Mouse (Mus musculus) heart, embryonic 12.5 days (tissue): ENCODE data around the gene Gm43191. TPM values are rescaled to one million over a fixed set of nuclear protein-coding genes. Genes with fewer than 3 reads are reported as not detected.
"Not testable (repeated sequence)": the region's sequence is repeated elsewhere in the genome, so short reads cannot be mapped to it uniquely, and the experiment has no call there.

Source experiments
- ATAC-seq: fragments of 200-750 bp; cut with Nextera tagmentation; 2 replicates; pipeline ENCODE4 v1.8.0; 2017; ENCODE audit warnings: moderate TSS enrichment, moderate library complexity; ENCODE audit not compliant: insufficient number of reproducible peaks, low FRiP score
- H3K27ac ChIP-seq: fragments of 300-500 bp; sonication (generic); 2 replicates; pipeline ENCODE4 v1.5.1; 2016; ENCODE audit warnings: mild to moderate bottlenecking, moderate library complexity; ENCODE audit not compliant: poor library complexity, severe bottlenecking
- H3K27me3 ChIP-seq: fragments of 300-500 bp; sonication (generic); replicated peaks from 2 replicates; pipeline ENCODE4 v1.6.1; 2016; ENCODE audit warnings: mild to moderate bottlenecking, moderate library complexity
- H3K36me3 ChIP-seq: fragments of 300-500 bp; sonication (generic); 2 replicates; pipeline ENCODE4 v1.6.1; 2016; ENCODE audit warnings: mild to moderate bottlenecking, moderate library complexity
- H3K4me1 ChIP-seq: fragments of 300-500 bp; sonication (generic); replicated peaks from 2 replicates; pipeline ENCODE4 v1.6.1; 2016; ENCODE audit warnings: mild to moderate bottlenecking
- H3K4me2 ChIP-seq: fragments of 300-500 bp; sonication (generic); 2 replicates; pipeline ENCODE4 v1.6.1; 2016; ENCODE audit warnings: mild to moderate bottlenecking, moderate library complexity
- H3K4me3 ChIP-seq: fragments of 300-500 bp; sonication (generic); 2 replicates; pipeline ENCODE4 v1.5.1; 2016; ENCODE audit warnings: mild to moderate bottlenecking
- H3K9ac ChIP-seq: fragments of 300-500 bp; sonication (generic); 2 replicates; pipeline ENCODE4 v1.6.1; 2016; ENCODE audit warnings: mild to moderate bottlenecking, moderate library complexity
- H3K9me3 ChIP-seq: fragments of 300-500 bp; sonication (generic); replicated peaks from 2 replicates; pipeline ENCODE4 v1.6.1; 2016; ENCODE audit warnings: mild to moderate bottlenecking, moderate library complexity
- WGBS: fragments of 180-500 bp; shearing (Covaris S2); methylation state at CpG from one replicate; pipeline ENCODE4 v1.1.7; 2016; 5-methylcytosine and 5-hydroxymethylcytosine counted together
- polyA plus RNA-seq: library from polyadenylated mRNA; unstranded; fragments of >200 nt; fragmentation: Nextera tagmentation; extraction: Ambion mirVana; gene quantifications from 2 replicates; pipeline ENCODE4 v1.2.1, GENCODE M21; 2016

The Gm43191 gene
- polyA plus RNA-seq, 1 experiment from 2014 or later, result not detected

DNA sequence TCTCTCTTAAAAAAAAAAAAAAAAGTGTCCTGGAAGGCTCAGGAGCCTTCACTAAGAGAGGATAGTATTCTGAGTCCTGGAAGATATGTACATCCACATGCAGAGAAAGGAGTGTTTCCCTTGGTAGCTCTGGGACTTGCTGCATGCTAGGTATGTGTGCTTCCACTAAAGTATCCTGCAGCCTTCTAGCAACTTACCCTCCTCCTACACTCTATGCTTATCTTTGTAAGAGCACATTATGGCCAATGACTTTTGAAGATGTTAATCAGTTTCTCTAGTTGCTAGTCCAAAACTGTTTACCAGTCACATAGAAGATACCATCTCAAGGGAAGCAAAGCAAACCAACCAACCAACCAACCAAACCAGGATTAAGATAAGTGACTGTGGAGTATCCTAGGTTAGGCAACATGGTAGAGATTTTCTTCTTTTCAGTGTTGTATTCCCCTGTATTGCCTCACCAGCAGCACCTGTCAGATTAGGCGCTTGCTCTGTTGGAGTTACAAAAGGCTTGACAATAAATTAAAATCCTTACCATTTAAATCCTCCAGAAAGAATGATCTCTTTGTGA lies 24.7 kb upstream of the Gm43191 start:
- peaks cover 12% of the 10 kb centered on the region for H3K4me1 ChIP-seq
- H3K4me3 ChIP-seq, result no peak overlapping the region
- no peak overlapping the region for H3K9ac ChIP-seq
- H3K27ac ChIP-seq, result no peak overlapping the region
- no peak for ATAC-seq
- no peaks in the 10 kb centered on the region for H3K27me3 ChIP-seq
- H3K36me3 ChIP-seq, result peaks cover 13% of the 10 kb centered on the region
- no peak overlapping the region for H3K4me2 ChIP-seq
- no peaks in the 10 kb centered on the region for H3K9me3 ChIP-seq
- WGBS, result 88% methylated on average over 1 of the region's 1 CpGs

GRCm38 (mm10) chr3:116703835-116704234 lies 22.8 kb upstream of the Gm43191 start:
- no peak for ATAC-seq
- WGBS, result 89% methylated on average over 5 of the region's 5 CpGs

GRCm38 (mm10) chr3:116702647-116703272 lies 21.7 kb upstream of the Gm43191 start:
- Histone ChIP-seq H3K4me3 (no peak overlapping the region), H3K27ac (no peak overlapping the region), H3K9ac (no peak overlapping the region), H3K27me3 (no peaks in the 10 kb centered on the region), H3K4me1 (peaks cover 10% of the 10 kb centered on the region), H3K9me3 (no peaks in the 10 kb centered on the region), H3K36me3 (peaks cover 13% of the 10 kb centered on the region), H3K4me2 (no peak overlapping the region)
- ATAC-seq, result no peak
- WGBS, result 69% methylated on average over 1 of the region's 1 CpGs

More at GRCm38 (mm10) chr3:116703835-116704234, 22.8 kb upstream of the Gm43191 start:
- H3K9ac ChIP-seq, result no peak overlapping the region
- no peak overlapping the region for H3K4me3 ChIP-seq
- peaks cover 13% of the 10 kb centered on the region for H3K36me3 ChIP-seq
- H3K27me3 ChIP-seq, result no peaks in the 10 kb centered on the region
- H3K27ac ChIP-seq, result no peak overlapping the region
- no peaks in the 10 kb centered on the region for H3K9me3 ChIP-seq
- H3K4me2 ChIP-seq, result no peak overlapping the region
- peaks cover 10% of the 10 kb centered on the region for H3K4me1 ChIP-seq

GRCm38 (mm10) chr3:116701601-116702000 lies 20.5 kb upstream of the Gm43191 start:
- WGBS, result 90% methylated on average over 4 of the region's 4 CpGs
- H3K4me3 ChIP-seq, result no peak overlapping the region
- no peak overlapping the region for H3K4me2 ChIP-seq
- no peak for ATAC-seq
- no peak overlapping the region for H3K27ac ChIP-seq
- no peak overlapping the region for H3K9ac ChIP-seq
- peaks cover 10% of the 10 kb centered on the region for H3K4me1 ChIP-seq
- H3K9me3 ChIP-seq, result no peaks in the 10 kb centered on the region
- H3K27me3 ChIP-seq, result no peaks in the 10 kb centered on the region
- H3K36me3 ChIP-seq, result peaks cover 8% of the 10 kb centered on the region

DNA sequence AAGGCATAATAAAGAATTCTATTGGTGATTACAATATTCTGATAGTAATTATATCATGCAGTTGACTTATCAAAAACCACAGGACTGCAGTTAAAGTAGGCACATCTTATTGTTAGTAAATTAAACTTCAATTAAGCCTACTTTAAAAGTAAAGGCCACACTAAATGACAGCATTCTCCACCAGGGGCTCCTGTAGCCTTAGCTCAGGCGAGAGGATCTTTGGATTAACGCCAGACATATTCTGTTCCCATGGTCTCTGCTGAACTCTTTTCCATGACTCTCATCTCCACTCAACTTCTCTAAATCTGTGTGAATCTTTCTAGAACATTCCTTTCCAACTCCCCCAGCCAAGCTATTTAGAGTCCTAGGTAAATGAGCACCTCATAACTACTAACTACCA lies 17.7 kb upstream of the Gm43191 start:
- peaks cover 9% of the 10 kb centered on the region; the same call in 1 of the 2 replicates for H3K36me3 ChIP-seq
- no peak overlapping the region for H3K4me2 ChIP-seq
- no peak for ATAC-seq
- H3K9ac ChIP-seq, result no peak overlapping the region
- 58% methylated on average over 2 of the region's 2 CpGs for WGBS
- H3K4me1 ChIP-seq, result 0 out of 2 replicates have a peak, but pooled peaks cover 6% of the 10 kb centered on the region
- H3K4me3 ChIP-seq, result no peak overlapping the region
- no peaks in the 10 kb centered on the region for H3K27me3 ChIP-seq
- H3K27ac ChIP-seq, result no peak overlapping the region
- no peaks in the 10 kb centered on the region for H3K9me3 ChIP-seq

DNA sequence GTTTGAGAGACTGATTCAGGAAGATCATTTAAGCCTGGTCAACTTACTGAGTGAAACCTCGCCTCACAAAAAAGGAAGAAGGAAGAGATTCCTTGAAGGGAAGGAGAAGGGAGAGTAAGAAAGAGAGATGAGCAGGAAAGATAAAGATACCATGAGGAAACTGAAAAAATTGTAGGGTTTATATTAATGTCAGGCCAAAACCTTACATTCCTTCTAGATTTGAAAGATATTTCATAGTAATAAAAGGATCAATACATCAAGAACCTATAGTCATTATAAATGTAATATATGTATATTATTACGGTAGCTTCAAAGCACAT lies 14.6 kb upstream of the Gm43191 start:
- ATAC-seq, result no peak
- H3K4me2 ChIP-seq, result no peak overlapping the region
- 76% methylated on average over 2 of the region's 2 CpGs for WGBS
- H3K4me3 ChIP-seq, result no peak overlapping the region
- H3K27me3 ChIP-seq, result no peaks in the 10 kb centered on the region
- H3K4me1 ChIP-seq, result 0 out of 2 replicates have a peak, but pooled peaks cover 6% of the 10 kb centered on the region
- no peak overlapping the region for H3K27ac ChIP-seq
- H3K9ac ChIP-seq, result no peak overlapping the region
- no peaks in the 10 kb centered on the region for H3K9me3 ChIP-seq
- H3K36me3 ChIP-seq, result peaks cover 16% of the 10 kb centered on the region; the same call in 1 of the 2 replicates

DNA sequence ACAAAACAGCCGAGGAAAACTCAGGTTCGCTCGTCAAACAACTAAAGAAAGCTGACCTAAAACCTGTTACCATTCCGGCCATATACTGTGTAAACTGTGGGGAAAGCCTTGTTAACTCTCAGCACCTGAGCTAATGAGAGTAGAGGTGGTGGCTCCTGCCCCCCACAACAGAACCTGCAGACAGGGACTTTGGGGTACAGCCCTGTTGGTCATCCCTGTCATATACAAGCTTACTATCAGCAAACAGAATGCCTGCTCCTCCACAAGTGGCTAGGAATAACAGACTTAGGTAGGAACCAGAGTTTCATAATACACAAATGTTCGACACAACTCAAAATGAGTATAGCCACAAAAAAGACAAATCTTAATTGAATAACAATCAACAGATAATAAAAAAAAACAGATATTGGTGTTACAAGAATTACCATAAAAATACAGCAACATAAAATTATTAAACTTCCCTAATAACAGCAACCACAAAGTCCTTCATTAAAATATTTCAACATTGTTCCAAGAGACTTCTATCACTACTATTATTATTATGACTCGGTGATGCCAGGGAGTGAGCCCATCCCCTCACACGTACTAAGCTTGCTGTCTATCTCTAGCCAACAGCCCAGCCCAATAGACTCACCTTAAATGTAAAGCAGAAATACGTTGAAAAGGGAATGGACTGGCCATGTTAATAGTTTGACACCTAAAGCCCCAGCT lies 14.1 kb upstream of the Gm43191 start:
- H3K27me3 ChIP-seq, result no peaks in the 10 kb centered on the region
- H3K36me3 ChIP-seq, result peaks cover 16% of the 10 kb centered on the region; the same call in 1 of the 2 replicates
- H3K4me3 ChIP-seq, result no peak overlapping the region
- H3K4me2 ChIP-seq, result no peak overlapping the region
- H3K9ac ChIP-seq, result no peak overlapping the region
- 0 out of 2 replicates have a peak, but pooled peaks cover 6% of the 10 kb centered on the region for H3K4me1 ChIP-seq
- WGBS, result 79% methylated on average over 8 of the region's 8 CpGs
- ATAC-seq, result no peak
- H3K27ac ChIP-seq, result no peak overlapping the region; the same call in 1 of the 2 replicates
- H3K9me3 ChIP-seq, result no peaks in the 10 kb centered on the region

- Histone ChIP-seq H3K36me3 (peaks cover 16% of the 10 kb centered on the region; the same call in 1 of the 2 replicates), H3K9me3 (no peaks in the 10 kb centered on the region), H3K4me2 (no peak overlapping the region), H3K4me1 (0 out of 2 replicates have a peak, but pooled peaks cover 3% of the 10 kb centered on the region), H3K4me3 (no peak overlapping the region), H3K9ac (no peak overlapping the region), H3K27me3 (no peaks in the 10 kb centered on the region), H3K27ac (no peak overlapping the region)
- 61% methylated on average over 3 of the region's 3 CpGs for WGBS
- peak; percentile 84 for ATAC-seq
These were observed 13.3 kb upstream of the Gm43191 start for GRCm38 (mm10) chr3:116694312-116694711.

- not testable (repeated sequence) for H3K4me3 ChIP-seq, H3K27ac ChIP-seq, H3K4me2 ChIP-seq, H3K9me3 ChIP-seq, ATAC-seq, H3K9ac ChIP-seq, H3K27me3 ChIP-seq
- Histone ChIP-seq H3K36me3 (peaks cover 15% of the 10 kb centered on the region; the same call in 1 of the 2 replicates), H3K4me1 (peaks cover 20% of the 10 kb centered on the region)
- 88% methylated on average over 9 of the region's 9 CpGs for WGBS
These were observed 16.8 kb downstream of the Gm43191 start for GRCm38 (mm10) chr3:116664281-116664680.

- Histone ChIP-seq H3K27me3 (no peaks in the 10 kb centered on the region), H3K4me2 (peak within 1 kb of the TSS; percentile 75), H3K4me1 (peaks cover 35% of the 10 kb centered on the region), H3K9me3 (no peaks in the 10 kb centered on the region), H3K36me3 (peaks cover 5% of the 10 kb centered on the region; the same call in 1 of the 2 replicates), H3K27ac (peak within 1 kb of the TSS; percentile 93), H3K4me3 (peak within 1 kb of the TSS; percentile 91), H3K9ac (peak within 1 kb of the TSS; percentile 96)
- WGBS, result under 1% methylated on average over 39 of the region's 39 CpGs
- ATAC-seq, result peak; percentile 100
These were observed 18.6 kb downstream of the Gm43191 start, which contains the start of gene Mfsd14a for GRCm38 (mm10) chr3:116662463-116662863. Gene Mfsd14a (minus strand): TSS chr3:116662677.

GRCm38 (mm10) chr3:116661870-116662414 lies 19.1 kb downstream of the Gm43191 start:
- Histone ChIP-seq H3K9me3 (no peaks in the 10 kb centered on the region), H3K4me3 (peak overlapping the region; percentile 91), H3K27ac (peak overlapping the region; percentile 93), H3K27me3 (no peaks in the 10 kb centered on the region), H3K9ac (peak overlapping the region; percentile 96), H3K36me3 (no peaks in the 10 kb centered on the region), H3K4me2 (peak overlapping the region; percentile 75), H3K4me1 (peaks cover 40% of the 10 kb centered on the region)
- ATAC-seq, result peak; percentile 85
- WGBS, result 0% methylated on average over 67 of the region's 68 CpGs
